Mouse (Mus musculus) stomach, embryonic 15.5 days (tissue): Measurements from ENCODE around the gene Bcl2l10. TPM values are rescaled to one million over a fixed set of nuclear protein-coding genes. Genes with fewer than 3 reads are reported as not detected.
A peak's percentile ranks its signal among the peaks of the same experiment; 100 is the strongest.

ENCODE experiments used
- ATAC-seq: fragments of 200-750 bp; cut with Nextera tagmentation; 2 replicates; pipeline ENCODE4 v1.8.0; 2017; ENCODE audit warnings: low read depth, moderate number of reproducible peaks, moderate TSS enrichment; ENCODE audit not compliant: insufficient read depth, low FRiP score
- H3K27ac ChIP-seq: fragments of 300-500 bp; sonication (generic); 2 replicates; pipeline ENCODE4 v1.5.1; 2015; ENCODE audit warnings: mild to moderate bottlenecking, inconsistent platforms
- H3K27me3 ChIP-seq: fragments of 300-500 bp; sonication (generic); replicated peaks from 2 replicates; pipeline ENCODE4 v1.6.1; 2015; ENCODE audit warnings: inconsistent platforms
- H3K36me3 ChIP-seq: fragments of 300-500 bp; sonication (generic); 2 replicates; pipeline ENCODE4 v1.6.1; 2015; ENCODE audit warnings: inconsistent platforms
- H3K4me1 ChIP-seq: fragments of 300-500 bp; sonication (generic); 2 replicates; pipeline ENCODE4 v1.6.1; 2015; ENCODE audit warnings: inconsistent platforms
- H3K4me2 ChIP-seq: fragments of 300-500 bp; sonication (generic); 2 replicates; pipeline ENCODE4 v1.6.1; 2015; ENCODE audit warnings: mild to moderate bottlenecking, inconsistent platforms
- H3K4me3 ChIP-seq: fragments of 300-500 bp; sonication (generic); replicated peaks from 2 replicates; pipeline ENCODE4 v1.5.1; 2015; ENCODE audit warnings: inconsistent platforms
- H3K9ac ChIP-seq: fragments of 300-500 bp; sonication (generic); 2 replicates; pipeline ENCODE4 v1.6.1; 2015; ENCODE audit warnings: inconsistent platforms
- H3K9me3 ChIP-seq: fragments of 300-500 bp; sonication (generic); 2 replicates; pipeline ENCODE4 v1.6.1; 2016; ENCODE audit warnings: inconsistent platforms
- WGBS: fragments of 180-500 bp; shearing (Covaris S2); methylation state at CpG from one replicate; pipeline ENCODE4 v1.1.7; 2015; 5-methylcytosine and 5-hydroxymethylcytosine counted together
- polyA plus RNA-seq: library from polyadenylated mRNA; unstranded; fragments of >200 nt; fragmentation: Nextera tagmentation; extraction: Ambion mirVana; gene quantifications from 2 replicates; pipeline ENCODE4 v1.2.1, GENCODE M21; 2015

Gene Bcl2l10
- not detected in 2 replicates for polyA plus RNA-seq

- Histone ChIP-seq H3K4me3 (no peak within 1 kb of the TSS), H3K4me2 (no peak within 1 kb of the TSS), H3K27ac (no peak within 1 kb of the TSS), H3K9me3 (no peaks in the 10 kb centered on the region), H3K36me3 (peaks cover 4% of the 10 kb centered on the region), H3K4me1 (no peaks in the 10 kb centered on the region), H3K9ac (no peak within 1 kb of the TSS), H3K27me3 (no peaks in the 10 kb centered on the region)
- no peak for ATAC-seq
- WGBS: 89% methylated on average over 5 of the region's 5 CpGs
These were observed at the start of gene Bcl2l10 for GRCm38 (mm10) chr9:75347458-75347857. Gene Bcl2l10 (plus strand): TSS chr9:75347758.

GRCm38 (mm10) chr9:75299342-75299741 is 48.2 kb upstream of the Bcl2l10 start:
- H3K9me3 ChIP-seq: no peaks in the 10 kb centered on the region
- no peak overlapping the region for H3K4me2 ChIP-seq
- 81% methylated on average over 2 of the region's 2 CpGs for WGBS
- H3K36me3 ChIP-seq: no peaks in the 10 kb centered on the region
- H3K9ac ChIP-seq: no peak overlapping the region
- H3K4me3 ChIP-seq: no peak overlapping the region
- no peaks in the 10 kb centered on the region for H3K27me3 ChIP-seq
- no peak for ATAC-seq
- no peak overlapping the region for H3K27ac ChIP-seq
- no peaks in the 10 kb centered on the region for H3K4me1 ChIP-seq

GRCm38 (mm10) chr9:75303033-75303432 is 44.5 kb upstream of the Bcl2l10 start:
- Histone ChIP-seq H3K27me3 (no peaks in the 10 kb centered on the region), H3K36me3 (no peaks in the 10 kb centered on the region), H3K4me1 (no peaks in the 10 kb centered on the region), H3K9me3 (no peaks in the 10 kb centered on the region), H3K4me3 (no peak overlapping the region), H3K4me2 (no peak overlapping the region), H3K9ac (no peak overlapping the region), H3K27ac (no peak overlapping the region)
- ATAC-seq: no peak
- WGBS: 76% methylated on average over 2 of the region's 2 CpGs

- WGBS: 34% methylated on average over 16 of the region's 16 CpGs
- H3K27ac ChIP-seq: no peak overlapping the region
- no peak for ATAC-seq
These were observed 43.8 kb upstream of the Bcl2l10 start for GRCm38 (mm10) chr9:75303701-75304261.

GRCm38 (mm10) chr9:75304286-75304685 is 43.3 kb upstream of the Bcl2l10 start:
- 0 out of 2 replicates have a peak overlapping the region, but pooled peaks have one; percentile 2 for H3K4me2 ChIP-seq

More at GRCm38 (mm10) chr9:75303701-75304261, 43.8 kb upstream of the Bcl2l10 start:
- H3K36me3 ChIP-seq: no peaks in the 10 kb centered on the region
- no peak overlapping the region for H3K4me3 ChIP-seq
- H3K9ac ChIP-seq: no peak overlapping the region
- no peaks in the 10 kb centered on the region for H3K9me3 ChIP-seq
- H3K4me2 ChIP-seq: 0 out of 2 replicates have a peak overlapping the region, but pooled peaks have one; percentile 2
- H3K4me1 ChIP-seq: no peaks in the 10 kb centered on the region
- no peaks in the 10 kb centered on the region for H3K27me3 ChIP-seq

GRCm38 (mm10) chr9:75306126-75306898 is 41.2 kb upstream of the Bcl2l10 start, which contains the start of gene Gnb5:
Gene Gnb5 (plus strand): TSS chr9:75306288.
- WGBS: 79% methylated on average over 11 of the region's 11 CpGs
- Histone ChIP-seq H3K4me3 (no peak within 1 kb of the TSS), H3K27ac (no peak within 1 kb of the TSS), H3K9ac (no peak within 1 kb of the TSS), H3K27me3 (no peaks in the 10 kb centered on the region), H3K4me1 (no peaks in the 10 kb centered on the region), H3K36me3 (no peaks in the 10 kb centered on the region), H3K9me3 (no peaks in the 10 kb centered on the region), H3K4me2 (no peak within 1 kb of the TSS)
- ATAC-seq: no peak

More at GRCm38 (mm10) chr9:75304286-75304685, 43.3 kb upstream of the Bcl2l10 start:
- Histone ChIP-seq H3K9ac (no peak overlapping the region), H3K9me3 (no peaks in the 10 kb centered on the region), H3K4me3 (no peak overlapping the region), H3K27ac (no peak overlapping the region), H3K4me1 (no peaks in the 10 kb centered on the region), H3K36me3 (no peaks in the 10 kb centered on the region), H3K27me3 (no peaks in the 10 kb centered on the region)
- 35% methylated on average over 7 of the region's 7 CpGs for WGBS
- ATAC-seq: no peak

- Histone ChIP-seq H3K9ac (no peak overlapping the region), H3K27me3 (no peaks in the 10 kb centered on the region), H3K9me3 (no peaks in the 10 kb centered on the region), H3K4me2 (no peak overlapping the region), H3K4me1 (no peaks in the 10 kb centered on the region), H3K27ac (no peak overlapping the region), H3K4me3 (no peak overlapping the region), H3K36me3 (no peaks in the 10 kb centered on the region)
- 83% methylated on average over 5 of the region's 5 CpGs for WGBS
- no peak for ATAC-seq
These were observed 40.5 kb upstream of the Bcl2l10 start for GRCm38 (mm10) chr9:75307015-75307414.

- WGBS: 61% methylated on average over 5 of the region's 5 CpGs
- Histone ChIP-seq H3K4me3 (no peak overlapping the region), H3K9ac (no peak overlapping the region), H3K36me3 (no peaks in the 10 kb centered on the region), H3K4me2 (no peak overlapping the region), H3K4me1 (0 out of 2 replicates have a peak, but pooled peaks cover 3% of the 10 kb centered on the region), H3K27me3 (no peaks in the 10 kb centered on the region), H3K27ac (no peak overlapping the region), H3K9me3 (no peaks in the 10 kb centered on the region)
- ATAC-seq: no peak
These were observed 38.9 kb upstream of the Bcl2l10 start for GRCm38 (mm10) chr9:75308621-75309020.

GRCm38 (mm10) chr9:75312008-75312407 is 35.5 kb upstream of the Bcl2l10 start:
- Histone ChIP-seq H3K27me3 (no peaks in the 10 kb centered on the region), H3K27ac (no peak overlapping the region), H3K9ac (no peak overlapping the region), H3K4me1 (peaks cover 13% of the 10 kb centered on the region; the same call in 1 of the 2 replicates), H3K9me3 (no peaks in the 10 kb centered on the region), H3K4me3 (no peak overlapping the region), H3K4me2 (no peak overlapping the region), H3K36me3 (no peaks in the 10 kb centered on the region)
- WGBS: 19% methylated on average over 4 of the region's 4 CpGs
- no peak for ATAC-seq

- Histone ChIP-seq H3K4me3 (peak overlapping the region; percentile 74), H3K27ac (peak overlapping the region; percentile 87), H3K27me3 (no peaks in the 10 kb centered on the region), H3K9me3 (no peaks in the 10 kb centered on the region), H3K9ac (no peak overlapping the region), H3K4me2 (peak overlapping the region; percentile 93), H3K36me3 (no peaks in the 10 kb centered on the region), H3K4me1 (peaks cover 13% of the 10 kb centered on the region; the same call in 1 of the 2 replicates)
- ATAC-seq: no peak
- 26% methylated on average over 11 of the region's 11 CpGs for WGBS
These were observed 34.3 kb upstream of the Bcl2l10 start for GRCm38 (mm10) chr9:75313138-75313831.

- Histone ChIP-seq H3K4me1 (peaks cover 13% of the 10 kb centered on the region; the same call in 1 of the 2 replicates), H3K9me3 (no peaks in the 10 kb centered on the region), H3K27ac (peak overlapping the region; percentile 87), H3K27me3 (no peaks in the 10 kb centered on the region), H3K9ac (peak overlapping the region; percentile 50), H3K4me3 (peak overlapping the region; percentile 74), H3K36me3 (no peaks in the 10 kb centered on the region), H3K4me2 (peak overlapping the region; percentile 93)
- peak; percentile 74 for ATAC-seq
- WGBS: under 1% methylated on average over 46 of the region's 52 CpGs
These were observed 33.6 kb upstream of the Bcl2l10 start for GRCm38 (mm10) chr9:75313832-75314516.
